Mouse (Mus musculus) central nervous system, embryonic 14 days (tissue): Measurements from ENCODE around the gene Olfr18. TPM values are rescaled to one million over a fixed set of nuclear protein-coding genes. Genes with fewer than 3 reads are reported as not detected.

Experiments
- polyA plus RNA-seq: library from polyadenylated mRNA; depleted of rRNA; stranded (reverse); fragments of >200 nt; gene quantifications from 2 replicates; pipeline ENCODE4 v1.2.3, GENCODE M21; 2012; rRNA removed

The Olfr18 gene
- polyA plus RNA-seq = 0.02 TPM in 1 of 2 replicates, not detected in the other

GRCm38 (mm10) chr9:20335994-20336393 lies at the start of gene Olfr18:
Gene Olfr18, minus strand, starts transcription at chr9:20336094.

GRCm38 (mm10) chr9:20384532-20385342 lies 48.8 kb upstream of the Olfr18 start, which contains the start of gene Zfp560:
Gene Zfp560, minus strand, starts transcription at chr9:20385177.

GRCm38 (mm10) chr9:20298232-20298631 lies 37.7 kb downstream of the Olfr18 start, which contains the start of gene Olfr873:
Gene Olfr873, plus strand, starts transcription at chr9:20298532.

GRCm38 (mm10) chr9:20282051-20282450 lies 53.8 kb downstream of the Olfr18 start, which contains the start of gene Olfr39:
Gene Olfr39, plus strand, starts transcription at chr9:20282351.

Other genes starting within 250 kb of the Olfr18 start
- not detected in 2 replicates for gene Olfr868, start 237.5 kb downstream of the Olfr18 start, polyA plus RNA-seq
- gene Olfr869, start 207.1 kb downstream of the Olfr18 start, polyA plus RNA-seq = not detected in 2 replicates
- gene Olfr870, start 162.0 kb downstream of the Olfr18 start, polyA plus RNA-seq = not detected in 2 replicates
- gene Olfr871, start 123.9 kb downstream of the Olfr18 start, polyA plus RNA-seq = not detected in 2 replicates
- not detected in 2 replicates for gene Olfr872, start 99.0 kb downstream of the Olfr18 start, polyA plus RNA-seq
- not detected in 2 replicates for gene Olfr39, start 53.7 kb downstream of the Olfr18 start, polyA plus RNA-seq
- not detected in 2 replicates for gene Olfr873, start 37.6 kb downstream of the Olfr18 start, polyA plus RNA-seq
- 32.0 and 34.8 TPM in 2 replicates for gene Zfp560, start 49.1 kb upstream of the Olfr18 start, polyA plus RNA-seq
- gene Zfp26, start 124.1 kb upstream of the Olfr18 start, polyA plus RNA-seq = 14.4 and 14.9 TPM in 2 replicates
- gene Zfp426, start 156.7 kb upstream of the Olfr18 start, polyA plus RNA-seq = 23.7 and 27.0 TPM in 2 replicates
- 47.0 and 57.0 TPM in 2 replicates for gene Zfp266, start 185.3 kb upstream of the Olfr18 start, polyA plus RNA-seq
- gene Zfp846, start 245.2 kb upstream of the Olfr18 start, polyA plus RNA-seq = 23.8 and 24.6 TPM in 2 replicates